Mouse (Mus musculus) right cerebral cortex, postnatal 4 days (tissue): ENCODE measurements at regions not wholly inside any gene's neighbourhood (a gene's known extent, or its start where the extent isn't known, plus 50 kb on each side); places are given as distances from the start of the nearest gene placed in this dataset.
A peak's percentile ranks its signal among the peaks of the same experiment; 100 is the strongest.

Source experiments
- DNase-seq: peaks from one replicate; pipeline ENCODE4 v3.0.0-alpha.2; 2022

DNA sequence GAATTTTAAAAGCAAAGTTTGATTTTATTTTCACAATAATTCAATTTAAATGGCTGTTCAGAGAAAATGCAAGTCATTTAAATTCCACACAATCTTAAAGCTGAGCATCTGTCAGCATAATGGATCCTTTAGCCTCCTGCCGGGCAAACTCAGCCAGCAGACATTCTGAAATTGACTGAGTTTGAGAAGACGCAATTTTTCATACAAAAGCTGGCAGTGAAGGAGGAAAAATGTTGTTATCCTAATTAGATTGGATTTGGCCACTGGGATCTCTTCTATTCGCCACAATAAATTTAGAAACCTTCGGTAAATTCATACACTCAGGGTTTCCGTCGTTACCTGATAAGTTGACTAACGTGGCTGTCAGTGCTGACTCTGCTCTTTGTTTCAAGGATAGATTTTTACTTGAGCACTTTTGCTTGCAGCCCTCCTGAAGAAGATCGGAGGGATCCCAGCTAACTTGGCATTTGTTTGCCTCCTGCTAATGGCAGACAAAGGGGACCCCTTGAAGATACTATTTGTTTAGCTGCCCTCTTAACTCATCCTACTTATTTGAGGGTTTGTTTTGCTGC lies 244.9 kb upstream of the Fsip2 start:
- DNase-seq = peak; percentile 1

DNA sequence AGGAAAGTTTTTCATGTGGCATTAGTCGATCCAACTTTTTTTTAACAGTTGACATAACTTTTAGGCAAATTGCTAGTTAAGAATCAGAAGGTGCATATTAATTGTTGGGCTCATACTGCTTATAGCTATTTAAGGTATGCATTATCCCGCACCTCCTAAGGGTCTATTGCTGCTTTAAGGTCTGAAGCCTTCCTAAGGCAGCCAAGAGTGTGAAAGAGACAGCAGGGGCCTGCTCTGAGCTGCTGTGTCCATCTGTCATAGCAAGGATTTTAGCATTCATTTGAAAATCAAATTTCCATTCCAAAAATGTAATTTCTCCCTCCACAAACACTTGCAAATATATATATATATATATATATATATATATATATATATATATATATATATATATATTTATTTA lies 241.6 kb upstream of the Fsip2 start:
- DNase-seq = no peak

DNA sequence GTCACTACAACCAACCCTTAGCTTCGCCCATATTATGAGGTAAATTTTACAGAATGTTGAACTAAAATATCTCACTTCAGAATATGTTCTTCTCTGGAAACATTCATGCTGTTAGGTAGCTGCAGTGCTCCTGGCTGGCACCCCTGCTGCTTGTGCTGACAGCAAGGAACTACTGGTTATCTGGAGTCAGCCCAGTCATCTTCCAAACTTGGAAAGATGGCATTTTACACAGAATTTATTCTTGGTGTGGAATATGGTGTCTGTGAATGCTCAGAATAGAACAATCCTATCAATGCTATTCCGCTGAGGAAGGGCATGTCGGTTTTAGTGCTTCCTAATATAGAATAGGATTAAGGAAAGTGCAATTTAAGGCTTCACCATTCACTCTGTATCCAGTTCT lies 227.7 kb upstream of the Fsip2 start:
- DNase-seq = peak; percentile 10
